Mouse (Mus musculus): ENCODE measurements around the gene Pitpnc1. TPM values are rescaled to one million over a fixed set of nuclear protein-coding genes. Genes with fewer than 3 reads are reported as not detected.

Gene Pitpnc1
- polyA plus RNA-seq, 1 experiment from 2014 or later, result 16.2 TPM

DNA sequence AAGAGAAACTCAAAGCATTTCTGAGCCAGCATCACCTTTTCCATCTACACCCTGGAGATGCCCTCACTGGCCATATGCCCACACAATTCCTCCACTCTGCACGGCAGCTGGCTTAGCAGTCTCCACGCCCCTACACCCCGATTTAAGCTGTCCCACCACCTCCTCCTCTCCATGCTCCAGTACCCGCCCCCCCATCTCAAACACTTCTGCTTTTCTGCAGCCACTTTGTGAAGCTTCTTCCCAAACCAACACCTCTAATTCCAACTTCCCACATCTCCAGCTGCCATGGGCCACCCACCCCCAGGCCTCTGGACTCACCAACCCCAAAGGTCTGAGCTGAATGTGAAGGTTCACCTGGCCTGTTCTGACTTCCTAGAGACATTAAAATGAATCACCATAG, 168.4 kb downstream of the Pitpnc1 start:
- H3K27me3 ChIP-seq (ENCODE audit: control insufficient read depth, insufficient read depth, low read depth, low read length), result no peaks in the 10 kb centered on the region
- no peak overlapping the region for H3K9ac ChIP-seq (ENCODE audit: low read length)
- H3K4me2 ChIP-seq (ENCODE audit: low read depth, low read length), result no peak overlapping the region
- no peak overlapping the region for H3K4me3 ChIP-seq (ENCODE audit: low read length)
- H3K36me3 ChIP-seq (ENCODE audit: control insufficient read depth, insufficient read depth, low read length), result no peaks in the 10 kb centered on the region
- no peak for ATAC-seq (ENCODE audit: low read depth)
- H3K9me3 ChIP-seq (ENCODE audit: control insufficient read depth, low read length), result peaks cover 4% of the 10 kb centered on the region; the same call in 1 of the 2 replicates
- 90% methylated on average over 4 of the region's 4 CpGs for WGBS
- no peak overlapping the region for H3K27ac ChIP-seq (ENCODE audit: low read length)
- H3K4me1 ChIP-seq (replicated peaks; ENCODE audit: control insufficient read depth, insufficient read depth, low read length), result no peaks in the 10 kb centered on the region

DNA sequence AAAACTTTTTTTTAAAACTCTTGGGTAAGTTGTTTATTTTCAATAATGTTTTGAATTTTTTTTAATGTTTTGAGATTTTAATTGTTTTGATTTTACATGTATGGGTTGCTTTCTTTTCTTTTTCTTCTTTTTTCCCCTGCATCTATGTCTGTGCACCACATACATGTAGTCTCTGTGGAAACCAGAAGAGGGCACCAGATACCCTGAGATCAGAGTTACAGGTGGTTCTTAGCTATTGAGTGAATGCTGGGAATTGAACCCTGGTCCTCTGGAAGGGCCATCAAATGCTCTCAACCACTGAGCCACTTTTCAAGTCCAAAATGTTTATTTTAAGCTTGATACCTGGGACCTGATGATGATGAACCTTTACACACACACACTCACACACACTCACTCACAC, 170.3 kb downstream of the Pitpnc1 start:
- no peak overlapping the region for H3K4me3 ChIP-seq (ENCODE audit: low read length)
- no peak overlapping the region for H3K27ac ChIP-seq (ENCODE audit: low read length)
- no peaks in the 10 kb centered on the region for H3K36me3 ChIP-seq (ENCODE audit: control insufficient read depth, insufficient read depth, low read length)
- no peak overlapping the region for H3K9ac ChIP-seq (ENCODE audit: low read length)
- H3K4me2 ChIP-seq (ENCODE audit: low read depth, low read length), result no peak overlapping the region
- ATAC-seq (ENCODE audit: low read depth), result no peak
- H3K27me3 ChIP-seq (ENCODE audit: control insufficient read depth, insufficient read depth, low read depth, low read length), result no peaks in the 10 kb centered on the region
- peaks cover 4% of the 10 kb centered on the region; the same call in 1 of the 2 replicates for H3K9me3 ChIP-seq (ENCODE audit: control insufficient read depth, low read length)
- H3K4me1 ChIP-seq (replicated peaks; ENCODE audit: control insufficient read depth, insufficient read depth, low read length), result no peaks in the 10 kb centered on the region

DNA sequence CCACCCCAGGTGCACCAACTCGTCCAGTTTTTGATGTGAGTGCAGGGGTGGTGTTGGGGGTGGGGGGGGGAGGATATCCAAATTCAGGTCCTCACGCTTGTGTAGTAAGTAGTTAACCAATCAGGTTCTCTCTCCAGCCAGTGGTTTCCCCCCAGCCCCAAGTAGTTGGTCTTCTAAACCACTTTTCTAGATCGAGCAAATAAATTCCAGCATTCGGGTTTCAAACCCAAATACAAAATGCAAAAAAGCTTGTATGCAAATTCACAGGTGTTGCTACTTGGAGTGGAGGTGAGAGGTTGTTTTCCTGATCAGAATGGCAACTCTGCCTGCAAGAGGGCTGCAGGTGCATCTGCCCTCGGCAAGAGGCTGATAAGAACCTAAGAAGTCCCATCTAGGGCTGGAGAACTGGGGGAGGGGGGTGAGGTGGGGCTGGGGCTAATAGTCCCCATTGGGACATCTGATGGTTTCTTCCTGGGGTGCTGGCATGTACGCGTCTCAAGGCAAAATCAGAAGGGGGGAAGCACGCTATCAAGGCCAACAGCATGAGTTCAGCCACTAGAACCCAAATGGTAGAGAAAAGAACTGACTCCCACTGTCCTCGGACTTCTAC, 170.9 kb downstream of the Pitpnc1 start:
- no peak for ATAC-seq (ENCODE audit: low read depth)
- no peak overlapping the region for H3K9ac ChIP-seq (ENCODE audit: low read length)
- 78% methylated on average over 9 of the region's 9 CpGs for WGBS

DNA sequence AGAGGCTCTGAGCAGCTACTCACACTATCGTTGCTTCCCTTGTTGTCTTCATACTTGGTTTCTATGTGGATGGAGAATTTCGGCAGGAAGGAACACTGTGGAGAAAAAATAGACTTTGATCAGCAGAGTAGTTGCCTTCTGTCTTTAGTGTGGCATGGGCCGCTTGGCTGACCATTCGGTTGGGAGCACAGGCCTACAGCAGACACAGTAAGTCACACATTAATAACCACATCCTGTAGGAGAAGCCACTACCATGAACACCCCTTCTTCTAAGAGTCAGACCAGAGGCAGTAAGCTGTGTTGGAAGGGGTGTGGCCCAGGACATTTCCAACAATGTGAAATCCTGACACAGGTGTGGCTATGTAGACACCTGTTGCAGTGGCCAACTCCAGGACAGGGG, 174.3 kb downstream of the Pitpnc1 start:
- Histone ChIP-seq H3K4me1 (replicated peaks; ENCODE audit: control insufficient read depth, insufficient read depth, low read length) (no peaks in the 10 kb centered on the region), H3K4me3 (ENCODE audit: low read length) (no peak overlapping the region), H3K27me3 (ENCODE audit: control insufficient read depth, insufficient read depth, low read depth, low read length) (no peaks in the 10 kb centered on the region), H3K9me3 (ENCODE audit: control insufficient read depth, low read length) (peaks cover 4% of the 10 kb centered on the region; the same call in 1 of the 2 replicates), H3K4me2 (ENCODE audit: low read depth, low read length) (no peak overlapping the region), H3K9ac (ENCODE audit: low read length) (no peak overlapping the region), H3K27ac (ENCODE audit: low read length) (no peak overlapping the region), H3K36me3 (ENCODE audit: control insufficient read depth, insufficient read depth, low read length) (no peaks in the 10 kb centered on the region)
- WGBS, result 88% methylated on average over 4 of the region's 4 CpGs
- ATAC-seq (ENCODE audit: low read depth), result no peak

More for the DNA sequence above, 170.9 kb downstream of the Pitpnc1 start:
- Histone ChIP-seq H3K4me2 (ENCODE audit: low read depth, low read length) (no peak overlapping the region), H3K27ac (ENCODE audit: low read length) (no peak overlapping the region), H3K4me1 (replicated peaks; ENCODE audit: control insufficient read depth, insufficient read depth, low read length) (no peaks in the 10 kb centered on the region), H3K4me3 (ENCODE audit: low read length) (no peak overlapping the region), H3K27me3 (ENCODE audit: control insufficient read depth, insufficient read depth, low read depth, low read length) (no peaks in the 10 kb centered on the region), H3K9me3 (ENCODE audit: control insufficient read depth, low read length) (peaks cover 4% of the 10 kb centered on the region; the same call in 1 of the 2 replicates), H3K36me3 (ENCODE audit: control insufficient read depth, insufficient read depth, low read length) (no peaks in the 10 kb centered on the region)

DNA sequence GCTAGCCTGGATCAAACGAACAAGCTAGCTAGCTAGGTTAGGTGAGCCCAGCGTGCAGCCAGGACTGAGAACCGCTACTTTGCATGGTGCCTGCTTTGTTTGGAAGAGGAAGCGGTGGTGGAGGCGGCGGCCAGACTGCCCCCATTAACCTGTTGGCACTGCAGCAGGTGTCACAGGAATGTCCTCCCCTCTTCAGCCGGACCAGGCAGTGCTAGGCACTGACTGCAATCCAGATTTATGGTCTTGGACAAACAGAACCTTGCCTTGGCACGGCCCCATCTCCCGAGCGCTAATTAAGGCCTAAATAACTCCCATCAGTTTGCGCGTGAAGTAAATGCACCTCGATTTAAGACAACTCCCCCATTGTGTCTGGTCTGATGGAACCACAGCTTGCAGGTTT, 178.5 kb downstream of the Pitpnc1 start:
- Histone ChIP-seq H3K27me3 (ENCODE audit: control insufficient read depth, insufficient read depth, low read depth, low read length) (no peaks in the 10 kb centered on the region), H3K27ac (ENCODE audit: low read length) (no peak overlapping the region)
- 72% methylated on average over 13 of the region's 13 CpGs for WGBS

DNA sequence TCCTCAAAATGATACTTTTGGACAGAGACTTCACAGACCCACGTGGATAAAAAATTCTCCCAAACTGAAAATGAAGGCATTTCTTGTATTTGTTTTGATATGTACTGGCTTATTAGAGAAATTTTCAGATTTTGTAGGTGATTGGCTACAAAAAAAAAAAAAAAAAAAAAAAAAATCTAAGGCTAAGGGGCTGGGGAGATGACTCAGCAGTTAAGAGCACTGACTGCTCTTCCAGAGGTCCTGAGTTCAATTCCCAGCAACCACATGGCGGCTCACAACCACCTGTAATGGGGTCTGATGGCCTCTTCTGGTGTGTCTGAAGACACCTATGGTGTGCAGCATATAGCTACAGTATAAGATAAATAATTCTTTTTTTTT, 182.3 kb downstream of the Pitpnc1 start:
- Histone ChIP-seq H3K9me3 (ENCODE audit: control insufficient read depth, low read length) (peaks cover 5% of the 10 kb centered on the region; the same call in 1 of the 2 replicates), H3K4me1 (replicated peaks; ENCODE audit: control insufficient read depth, insufficient read depth, low read length) (no peaks in the 10 kb centered on the region; the same call in 1 of the 2 replicates), H3K27me3 (ENCODE audit: control insufficient read depth, insufficient read depth, low read depth, low read length) (no peaks in the 10 kb centered on the region), H3K4me2 (ENCODE audit: low read depth, low read length) (no peak overlapping the region), H3K4me3 (ENCODE audit: low read length) (no peak overlapping the region), H3K36me3 (ENCODE audit: control insufficient read depth, insufficient read depth, low read length) (peaks cover 4% of the 10 kb centered on the region; the same call in 1 of the 2 replicates), H3K27ac (ENCODE audit: low read length) (no peak overlapping the region), H3K9ac (ENCODE audit: low read length) (no peak overlapping the region)
- 95% methylated on average over 2 of the region's 2 CpGs for WGBS
- ATAC-seq (ENCODE audit: low read depth), result no peak

More for the DNA sequence above, 178.5 kb downstream of the Pitpnc1 start:
- H3K4me3 ChIP-seq (ENCODE audit: low read length), result no peak overlapping the region
- no peaks in the 10 kb centered on the region for H3K4me1 ChIP-seq (replicated peaks; ENCODE audit: control insufficient read depth, insufficient read depth, low read length)
- no peak overlapping the region for H3K4me2 ChIP-seq (ENCODE audit: low read depth, low read length)
- H3K9ac ChIP-seq (ENCODE audit: low read length), result no peak overlapping the region
- H3K9me3 ChIP-seq (ENCODE audit: control insufficient read depth, low read length), result peaks cover 5% of the 10 kb centered on the region; the same call in 1 of the 2 replicates
- H3K36me3 ChIP-seq (ENCODE audit: control insufficient read depth, insufficient read depth, low read length), result peaks cover 4% of the 10 kb centered on the region; the same call in 1 of the 2 replicates
- ATAC-seq (ENCODE audit: low read depth), result no peak

DNA sequence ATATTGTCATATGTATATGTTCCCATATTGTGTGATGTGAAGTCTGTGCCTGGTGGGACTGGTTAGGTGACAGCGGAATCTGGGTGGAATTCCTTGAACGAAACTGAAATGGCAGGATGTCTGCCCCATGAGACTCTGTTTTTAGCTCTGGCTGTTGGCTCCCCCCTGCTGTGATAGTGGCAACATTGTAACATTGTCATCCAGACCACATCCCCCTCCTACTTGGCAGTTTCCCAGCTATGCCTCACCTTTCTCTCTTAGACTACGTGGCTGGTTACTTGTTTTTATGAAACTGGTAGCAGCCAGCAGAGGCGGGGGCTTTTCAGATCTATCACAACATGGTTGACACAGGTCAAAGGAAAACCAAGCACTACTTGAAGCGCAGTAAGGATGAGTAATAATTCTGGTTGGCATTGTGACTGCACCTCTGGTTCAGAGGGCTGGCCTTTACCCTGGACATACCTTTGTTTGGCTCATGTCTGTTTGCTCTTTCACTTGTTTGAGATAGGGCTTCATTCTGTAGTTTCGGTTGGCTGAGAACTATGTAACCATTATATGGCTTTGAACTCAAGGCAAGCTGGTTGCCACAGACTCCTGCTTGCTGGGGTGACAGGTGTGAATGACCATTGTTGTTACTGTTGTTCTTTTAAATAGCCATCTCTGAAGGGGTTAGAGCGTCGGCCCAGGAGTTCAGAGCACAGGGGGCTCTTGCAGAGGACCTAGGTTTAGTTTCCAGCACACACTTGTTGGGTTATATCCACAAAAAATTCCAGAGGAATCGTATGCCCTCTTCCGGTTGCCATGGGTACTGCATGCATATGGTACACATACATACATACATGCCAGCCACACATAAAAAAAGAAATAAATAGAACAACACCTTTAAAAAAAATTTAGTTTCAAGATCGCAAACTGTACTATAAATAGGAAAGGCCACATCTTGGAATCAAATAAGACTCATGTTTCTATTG, 183.0 kb downstream of the Pitpnc1 start:
- ATAC-seq (ENCODE audit: low read depth), result no peak
- Histone ChIP-seq H3K4me2 (ENCODE audit: low read depth, low read length) (no peak overlapping the region), H3K27me3 (ENCODE audit: control insufficient read depth, insufficient read depth, low read depth, low read length) (no peaks in the 10 kb centered on the region), H3K36me3 (ENCODE audit: control insufficient read depth, insufficient read depth, low read length) (peaks cover 4% of the 10 kb centered on the region; the same call in 1 of the 2 replicates), H3K9me3 (ENCODE audit: control insufficient read depth, low read length) (peaks cover 5% of the 10 kb centered on the region; the same call in 1 of the 2 replicates), H3K4me1 (replicated peaks; ENCODE audit: control insufficient read depth, insufficient read depth, low read length) (no peaks in the 10 kb centered on the region; the same call in 1 of the 2 replicates), H3K27ac (ENCODE audit: low read length) (no peak overlapping the region), H3K9ac (ENCODE audit: low read length) (no peak overlapping the region), H3K4me3 (ENCODE audit: low read length) (no peak overlapping the region)
- 82% methylated on average over 11 of the region's 11 CpGs for WGBS

DNA sequence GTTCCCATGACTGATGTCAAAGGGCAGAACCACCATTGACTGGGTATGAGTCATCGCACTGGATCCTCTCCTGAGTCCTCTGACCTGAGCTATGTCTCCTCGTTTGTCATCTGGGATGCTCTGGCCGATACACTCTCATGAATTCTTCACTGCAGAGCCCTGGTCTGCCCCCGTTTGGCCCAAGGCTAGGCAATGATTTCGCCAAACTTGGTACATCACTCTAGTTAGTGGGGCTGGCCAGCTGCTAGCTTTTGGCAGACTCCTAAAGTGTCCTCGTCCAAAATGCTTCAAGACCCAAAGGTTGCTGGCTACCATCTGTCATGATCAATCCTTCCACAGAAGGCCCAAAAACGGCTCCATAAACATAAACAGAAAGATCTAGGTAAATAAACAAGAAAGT, 184.8 kb downstream of the Pitpnc1 start:
- Histone ChIP-seq H3K27me3 (ENCODE audit: control insufficient read depth, insufficient read depth, low read depth, low read length) (no peaks in the 10 kb centered on the region), H3K4me2 (ENCODE audit: low read depth, low read length) (no peak overlapping the region), H3K36me3 (ENCODE audit: control insufficient read depth, insufficient read depth, low read length) (peaks cover 4% of the 10 kb centered on the region; the same call in 1 of the 2 replicates), H3K4me3 (ENCODE audit: low read length) (no peak overlapping the region), H3K4me1 (replicated peaks; ENCODE audit: control insufficient read depth, insufficient read depth, low read length) (no peaks in the 10 kb centered on the region; the same call in 1 of the 2 replicates), H3K9ac (ENCODE audit: low read length) (no peak overlapping the region), H3K9me3 (ENCODE audit: control insufficient read depth, low read length) (peaks cover 5% of the 10 kb centered on the region; the same call in 1 of the 2 replicates), H3K27ac (ENCODE audit: low read length) (no peak overlapping the region)
- ATAC-seq (ENCODE audit: low read depth), result no peak
- 43% methylated on average over 7 of the region's 7 CpGs for WGBS

DNA sequence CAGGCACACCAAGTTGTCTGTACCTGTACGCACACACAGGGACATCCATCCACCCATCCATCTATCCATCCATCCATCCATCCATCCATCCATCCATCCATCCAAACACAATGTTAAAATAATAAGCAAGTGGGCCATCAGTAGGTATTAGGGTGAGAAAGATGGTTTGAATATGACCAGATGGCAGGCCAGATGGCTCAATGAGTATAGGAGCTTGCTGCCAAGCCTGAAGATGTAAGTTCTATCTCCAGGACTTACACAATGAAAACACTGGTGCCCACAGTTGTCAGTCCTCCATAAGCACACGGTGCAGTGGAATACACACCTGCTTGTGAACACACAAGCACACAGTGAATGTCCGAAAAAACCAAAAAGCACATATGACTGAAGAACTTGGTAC, 186.9 kb downstream of the Pitpnc1 start:
- WGBS, result 91% methylated on average over 3 of the region's 3 CpGs
- Histone ChIP-seq H3K4me3 (ENCODE audit: low read length) (no peak overlapping the region), H3K4me1 (replicated peaks; ENCODE audit: control insufficient read depth, insufficient read depth, low read length) (no peaks in the 10 kb centered on the region; the same call in 1 of the 2 replicates), H3K4me2 (ENCODE audit: low read depth, low read length) (no peak overlapping the region), H3K9me3 (ENCODE audit: control insufficient read depth, low read length) (no peaks in the 10 kb centered on the region), H3K27me3 (ENCODE audit: control insufficient read depth, insufficient read depth, low read depth, low read length) (no peaks in the 10 kb centered on the region), H3K9ac (ENCODE audit: low read length) (no peak overlapping the region), H3K27ac (ENCODE audit: low read length) (no peak overlapping the region), H3K36me3 (ENCODE audit: control insufficient read depth, insufficient read depth, low read length) (no peaks in the 10 kb centered on the region)
- no peak for ATAC-seq (ENCODE audit: low read depth)
